Comparison of ENCODE assay signal across 11 mouse cellular contexts in genomic region chr11:117829671-117830215, GRCm38 (mm10). TPM values are rescaled to one million over a fixed set of nuclear protein-coding genes. Genes with fewer than 3 reads are reported as not detected.
DNase-seq lines count a peak whose midpoint lies in the region; ATAC-seq and TF ChIP-seq lines count a peak whose summit lies in the region.
"Had no signal": no experiment of that assay in that cellular context is flagged by ENCODE, and none has a peak within 500 bp of the region (broad histone marks: within the 10 kb centered on the region; RNA-seq: fewer than 3 reads in every experiment).

No protein-coding gene starts in this region.

- H3K36me3 ChIP-seq in liver, embryonic 15.5 days (replicated peaks) = no peaks in the 10 kb centered on the region

- DNase-seq in adrenal gland, postnatal 14 days = peak; percentile 75
- no peak for DNase-seq in adrenal gland, adult 8-10 months
- DNase-seq in 416B (ENCODE audit: low read depth) = peak; percentile 38
- DNase-seq in kidney, adult 18-20 months = peak; percentile 85
- no peak for DNase-seq in cerebellum, adult 2 months
- no peak for DNase-seq in right cerebral cortex, postnatal 36 days (ENCODE audit: low spot score in 2 of 2)
- DNase-seq: B cell, adult 2 months; layer of hippocampus, adult 9-11 months had no signal

- no peak for TF ChIP-seq POLR2A in cerebellum, adult 2 months (IDR thresholded peaks at IDR 0.05; ENCODE audit: borderline replicate concordance, insufficient read depth, low read length)

- no peak for TF ChIP-seq CTCF in cerebellum, adult 2 months (IDR thresholded peaks at IDR 0.05; ENCODE audit: borderline replicate concordance, insufficient read depth, low read depth, low read length)

- H3K4me3 ChIP-seq in liver, embryonic 15.5 days (replicated peaks) = no peak overlapping the region
- no peak overlapping the region for H3K4me3 ChIP-seq in cerebellum, adult 2 months (replicated peaks; ENCODE audit: insufficient read depth, low read depth, low read length)

- H3K9ac ChIP-seq in liver, embryonic 15.5 days = peak overlapping the region; percentile 29; the same call in 1 of the 2 replicates

- H3K9me3 ChIP-seq in liver, embryonic 15.5 days (replicated peaks) = no peaks in the 10 kb centered on the region

- peak overlapping the region; percentile 93 for H3K27ac ChIP-seq in liver, embryonic 15.5 days (replicated peaks)
- H3K27ac ChIP-seq in cerebellum, adult 2 months (ENCODE audit: insufficient read depth, low read length) = no peak overlapping the region

- WGBS in liver, embryonic 15.5 days (ENCODE audit: insufficient replicate concordance) = 59% methylated on average over 2 of the region's 2 CpGs
- WGBS in cerebellum, adult 2 months = 72% methylated on average over 2 of the region's 2 CpGs

- peaks cover 91% of the 10 kb centered on the region for H3K4me1 ChIP-seq in liver, embryonic 15.5 days (replicated peaks)
- H3K4me1 ChIP-seq in cerebellum, adult 2 months (ENCODE audit: control insufficient read depth, insufficient read depth, low read length) = peaks cover 10% of the 10 kb centered on the region; the same call in 1 of the 2 replicates

- H3K27me3 ChIP-seq in liver, embryonic 15.5 days = no peaks in the 10 kb centered on the region
- no peaks in the 10 kb centered on the region; the same call in 1 of the 2 replicates for H3K27me3 ChIP-seq in cerebellum, adult 2 months (ENCODE audit: control insufficient read depth, insufficient read depth, low read length)

- H3K4me2 ChIP-seq in liver, embryonic 15.5 days = peak overlapping the region; percentile 34; the same call in 1 of the 2 replicates

- no peak for ATAC-seq in liver, embryonic 15.5 days (ENCODE audit: insufficient read depth)
- ATAC-seq in frontal cortex, adult (ENCODE audit: low TSS enrichment) = no peak

RNA-seq across cellular contexts. Expression of gene Tk1, which starts 3.9 kb away (rescaled TPM):
- 29.1 and 34.8 TPM in 2 replicates for total RNA-seq in adrenal gland, postnatal 14 days (2021)
- total RNA-seq in adrenal gland, adult 8-10 months (2022) = 1 to 10 TPM; 2.4 to 5.0 (median 4.3) TPM
- polyA plus RNA-seq in liver, embryonic 15.5 days (2015; fragmentation: Nextera tagmentation; extraction: Ambion mirVana) = 136 and 138 TPM in 2 replicates
- polyA plus RNA-seq in cerebellum, adult 2 months (2012; rRNA removed) = 0.78 and 1.2 TPM in 2 replicates

RNA-seq across cellular contexts. Expression of gene Afmid, which starts 4.0 kb away (rescaled TPM):
- total RNA-seq in adrenal gland, postnatal 14 days (2021) = 7.5 and 16.4 TPM in 2 replicates
- 10 to 100 TPM in 2 of 4 experiments, 1 to 10 TPM in 2; 5.1 to 17.0 (median 10.2) TPM for total RNA-seq in adrenal gland, adult 8-10 months (2022)
- polyA plus RNA-seq in liver, embryonic 15.5 days (2015; fragmentation: Nextera tagmentation; extraction: Ambion mirVana) = 11.8 and 12.0 TPM in 2 replicates
- 3.4 and 3.8 TPM in 2 replicates for polyA plus RNA-seq in cerebellum, adult 2 months (2012; rRNA removed)

RNA-seq across cellular contexts. Expression of gene Birc5, which starts 19.3 kb away (rescaled TPM):
- total RNA-seq in adrenal gland, postnatal 14 days (2021) = 17.8 and 22.6 TPM in 2 replicates
- total RNA-seq in adrenal gland, adult 8-10 months (2022) = 1 to 10 TPM; 1.2 to 2.5 (median 1.7) TPM
- polyA plus RNA-seq in liver, embryonic 15.5 days (2015; fragmentation: Nextera tagmentation; extraction: Ambion mirVana) = 306 and 347 TPM in 2 replicates
- 0.86 and 1.2 TPM in 2 replicates for polyA plus RNA-seq in cerebellum, adult 2 months (2012; rRNA removed)

RNA-seq across cellular contexts. Expression of gene Gm20708, which starts 20.3 kb away (rescaled TPM):
- 0.83 and 0.93 TPM in 2 replicates for total RNA-seq in adrenal gland, postnatal 14 days (2021)
- 1 to 10 TPM in 2 of 4 experiments, under 1 TPM in 2; 0.59 to 3.4 (median 1.3) TPM for total RNA-seq in adrenal gland, adult 8-10 months (2022)
- 0.28 and 0.45 TPM in 2 replicates for polyA plus RNA-seq in liver, embryonic 15.5 days (2015; fragmentation: Nextera tagmentation; extraction: Ambion mirVana)
- 0.78 and 0.93 TPM in 2 replicates for polyA plus RNA-seq in cerebellum, adult 2 months (2012; rRNA removed)
- total RNA-seq: midbrain, postnatal 0 days had no signal

RNA-seq across cellular contexts. Expression of gene Syngr2, which starts 20.3 kb away (rescaled TPM):
- 62.6 and 73.8 TPM in 2 replicates for total RNA-seq in adrenal gland, postnatal 14 days (2021)
- total RNA-seq in adrenal gland, adult 8-10 months (2022) = 100 to 1,000 TPM in 2 of 4 experiments, 10 to 100 TPM in 2; 86.0 to 110 (median 103) TPM
- polyA plus RNA-seq in liver, embryonic 15.5 days (2015; fragmentation: Nextera tagmentation; extraction: Ambion mirVana) = 49.2 and 54.7 TPM in 2 replicates
- polyA plus RNA-seq in cerebellum, adult 2 months (2012; rRNA removed) = 14.0 and 14.7 TPM in 2 replicates

Comparison
In these comparisons a context has a peak if more than half of its experiments do, and no peak if none do; other contexts are left out.
1. DNase-seq: peak in adrenal gland, postnatal 14 days (single experiment), 416B (single experiment) and kidney, adult 18-20 months (single experiment); none in adrenal gland, adult 8-10 months (single experiment), cerebellum, adult 2 months (0 of 2) and right cerebral cortex, postnatal 36 days (0 of 2).